Mouse (Mus musculus) telencephalon, adult 2 months (tissue): ENCODE data around the gene Trpd52l3.
"Not testable (repeated sequence)": the region's sequence is repeated elsewhere in the genome, so short reads cannot be mapped to it uniquely, and the experiment has no call there.

Experiments
- DNase-seq: peaks from one replicate; pipeline ENCODE4 v3.0.0-alpha.2; 2011; ENCODE audit warnings: low read depth, low spot score

Gene Trpd52l3

DNA sequence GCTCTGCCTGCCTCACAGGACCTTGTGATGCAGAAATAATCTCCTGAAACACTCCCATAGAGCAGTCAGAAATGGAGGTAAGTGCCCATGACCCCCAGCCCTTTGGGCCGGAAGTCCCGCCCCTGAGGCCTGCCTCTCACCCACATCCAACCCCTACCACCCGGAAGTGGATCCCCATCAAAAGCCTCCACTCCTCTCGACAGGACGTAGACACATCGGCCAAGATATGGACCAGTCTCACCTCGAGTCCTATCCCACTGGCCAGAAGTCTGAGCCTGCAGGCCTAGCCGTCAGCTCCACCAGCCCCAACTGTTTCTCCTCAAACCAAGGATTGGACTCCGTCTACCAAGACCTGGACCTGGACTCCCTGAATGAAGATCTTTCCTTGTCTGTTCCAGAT lies at the start of gene Trpd52l3:
Gene Trpd52l3, plus strand, starts transcription at position 170 of the 400 bp plus-strand sequence.
- DNase-seq = no peak

DNA sequence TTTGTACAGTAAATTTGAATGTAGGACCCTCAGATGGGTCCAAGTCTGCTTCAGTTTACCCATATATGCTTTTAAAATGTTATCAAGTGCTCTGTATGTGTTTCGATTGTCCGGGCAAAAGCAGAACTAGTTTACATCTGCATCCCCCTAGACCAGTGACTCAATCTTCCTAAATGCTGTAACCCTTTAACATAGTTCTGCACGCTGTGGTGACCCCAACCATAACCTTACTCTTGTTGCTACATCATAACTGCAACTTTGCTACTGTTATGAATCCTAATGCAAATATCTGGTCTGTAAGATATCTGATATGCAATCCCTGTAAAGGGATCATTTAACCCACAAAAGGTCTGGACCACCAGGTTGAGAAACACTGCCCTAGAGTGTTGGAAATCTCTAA lies 49.8 kb upstream of the Trpd52l3 start:
- DNase-seq = no peak

DNA sequence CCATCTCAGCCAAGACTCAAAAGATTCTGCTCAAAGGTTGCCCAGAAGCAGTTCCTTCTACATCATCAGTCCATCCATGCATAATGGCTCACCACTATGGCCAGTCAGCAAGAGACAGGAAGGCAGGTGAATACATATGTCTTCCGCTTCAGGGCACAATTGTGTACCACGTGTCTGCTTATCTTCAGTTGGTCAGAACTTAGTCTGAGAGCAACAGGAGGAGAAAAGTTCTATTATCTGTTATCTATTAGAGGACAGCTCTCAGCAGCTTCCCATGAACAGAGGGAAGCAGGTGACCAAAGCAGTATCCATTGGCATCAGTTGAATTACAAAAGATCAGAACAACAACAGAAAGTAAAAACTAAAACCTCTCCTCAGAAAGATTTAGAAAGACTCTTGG lies 48.1 kb upstream of the Trpd52l3 start:
- no peak for DNase-seq

DNA sequence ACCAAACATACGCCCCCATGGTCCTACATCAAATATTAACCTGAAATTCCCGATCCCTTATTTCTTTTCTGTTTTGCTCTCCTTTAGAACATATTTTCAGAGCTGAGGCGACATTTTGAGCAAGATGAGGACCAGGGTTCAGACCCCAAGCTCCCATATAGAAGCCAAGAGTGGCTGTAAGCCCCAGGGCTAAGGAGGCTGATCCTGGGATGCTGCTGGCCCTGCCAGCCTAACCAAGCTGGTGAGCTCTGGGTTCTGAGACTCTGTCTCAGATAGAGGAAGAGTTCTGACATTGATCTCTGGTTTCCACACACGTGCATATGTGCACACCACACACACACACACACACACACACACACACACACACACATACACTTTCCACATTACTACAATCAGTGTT lies 42.7 kb upstream of the Trpd52l3 start:
- DNase-seq = no peak

DNA sequence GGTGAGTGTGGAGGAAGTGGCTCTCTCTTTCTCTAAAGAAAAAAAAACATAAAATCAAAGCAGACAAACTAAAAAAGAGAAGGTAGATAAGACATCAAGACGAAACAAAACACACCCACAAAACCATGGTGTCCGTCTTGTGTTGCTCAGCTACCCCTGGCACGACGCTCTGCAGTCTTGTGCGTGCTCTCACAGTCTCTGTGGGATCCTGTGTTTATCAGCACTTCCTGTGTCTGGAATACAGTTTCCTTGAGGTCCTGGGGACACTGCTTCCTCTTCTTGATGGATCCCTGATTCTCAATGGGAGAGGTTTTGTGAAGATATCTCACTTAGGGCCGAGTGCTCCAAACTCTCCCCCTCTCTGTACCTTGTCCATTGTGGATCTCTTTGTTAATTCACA lies 41.7 kb upstream of the Trpd52l3 start:
- DNase-seq = no peak

DNA sequence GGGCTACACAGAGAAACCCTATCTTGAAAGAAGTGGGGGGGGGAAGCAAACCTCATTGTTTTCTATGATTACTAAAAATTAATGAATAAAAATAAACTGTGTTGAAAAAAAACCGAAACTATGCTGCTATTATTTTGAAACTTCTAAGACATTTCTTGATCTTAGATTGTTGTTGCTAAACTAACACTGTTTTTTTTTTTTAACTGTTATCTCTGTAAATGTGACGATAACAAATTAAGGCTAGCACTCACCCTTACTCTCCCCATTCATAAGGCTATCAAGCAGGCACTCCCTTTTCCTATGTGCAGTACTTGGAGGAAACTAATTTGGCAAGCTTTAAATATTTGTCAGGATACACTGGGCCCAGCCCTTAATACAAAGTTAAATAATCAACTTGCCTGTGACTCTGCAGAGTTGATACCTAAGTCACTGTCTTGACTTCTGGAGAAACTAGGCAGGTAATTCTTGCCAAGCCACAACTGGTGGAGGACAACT lies 39.9 kb upstream of the Trpd52l3 start:
- DNase-seq = no peak

DNA sequence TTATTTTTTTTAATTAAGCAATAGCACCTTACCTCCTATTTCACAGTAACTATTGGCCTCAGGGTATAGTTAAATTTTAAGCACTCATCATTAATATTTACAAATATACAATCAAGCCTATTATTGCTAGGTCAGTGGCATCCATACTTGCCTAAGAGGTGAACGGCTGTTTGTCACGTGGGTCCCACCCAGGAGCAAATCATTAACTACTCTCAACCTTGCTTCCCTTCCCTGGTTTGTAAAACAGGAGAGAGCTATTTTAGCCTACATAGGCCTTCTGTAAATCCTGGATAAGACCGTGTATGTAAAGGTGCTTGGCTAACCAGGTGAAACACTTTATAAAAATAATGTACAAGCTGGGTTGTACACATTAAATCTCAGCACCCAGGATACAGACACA lies 35.6 kb upstream of the Trpd52l3 start:
- DNase-seq = no peak

DNA sequence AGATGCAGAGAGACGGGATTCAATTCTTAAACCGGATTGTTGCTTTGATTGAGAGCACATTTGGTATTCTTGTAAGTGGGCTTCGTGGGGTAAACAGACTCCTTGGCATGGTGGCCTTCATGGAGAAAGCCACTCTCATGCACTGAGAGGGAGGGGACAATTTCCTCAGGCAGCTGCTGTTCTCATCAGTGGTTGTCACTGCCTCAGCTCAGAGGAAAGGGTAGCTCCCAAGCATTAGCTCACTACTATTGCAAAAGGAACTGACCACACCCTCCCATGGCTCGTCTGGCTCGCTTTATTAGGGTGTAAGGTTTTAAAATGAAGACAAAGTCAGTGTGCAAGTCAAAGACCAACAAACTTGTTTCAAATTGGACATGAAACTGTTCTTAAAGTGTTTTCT lies 30.2 kb upstream of the Trpd52l3 start:
- no peak for DNase-seq

DNA sequence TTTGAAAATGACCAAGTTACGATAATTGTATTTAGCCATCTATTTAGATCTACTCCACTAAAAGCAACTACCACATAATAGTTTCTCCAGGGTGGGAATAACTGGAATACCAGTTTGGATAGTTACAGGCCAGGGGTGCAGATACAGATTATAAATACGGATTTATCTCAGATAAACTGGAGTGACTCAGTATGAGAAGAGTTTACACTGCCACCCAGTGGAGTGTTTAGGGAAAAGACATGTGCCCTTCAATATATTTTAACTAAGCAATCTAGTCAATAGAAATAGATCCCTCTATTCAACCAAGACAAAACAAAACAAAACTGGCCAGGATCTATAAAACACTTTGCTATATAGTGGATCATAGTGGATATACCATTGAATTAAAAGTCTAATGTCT lies 24.7 kb upstream of the Trpd52l3 start:
- DNase-seq = peak; percentile 43

DNA sequence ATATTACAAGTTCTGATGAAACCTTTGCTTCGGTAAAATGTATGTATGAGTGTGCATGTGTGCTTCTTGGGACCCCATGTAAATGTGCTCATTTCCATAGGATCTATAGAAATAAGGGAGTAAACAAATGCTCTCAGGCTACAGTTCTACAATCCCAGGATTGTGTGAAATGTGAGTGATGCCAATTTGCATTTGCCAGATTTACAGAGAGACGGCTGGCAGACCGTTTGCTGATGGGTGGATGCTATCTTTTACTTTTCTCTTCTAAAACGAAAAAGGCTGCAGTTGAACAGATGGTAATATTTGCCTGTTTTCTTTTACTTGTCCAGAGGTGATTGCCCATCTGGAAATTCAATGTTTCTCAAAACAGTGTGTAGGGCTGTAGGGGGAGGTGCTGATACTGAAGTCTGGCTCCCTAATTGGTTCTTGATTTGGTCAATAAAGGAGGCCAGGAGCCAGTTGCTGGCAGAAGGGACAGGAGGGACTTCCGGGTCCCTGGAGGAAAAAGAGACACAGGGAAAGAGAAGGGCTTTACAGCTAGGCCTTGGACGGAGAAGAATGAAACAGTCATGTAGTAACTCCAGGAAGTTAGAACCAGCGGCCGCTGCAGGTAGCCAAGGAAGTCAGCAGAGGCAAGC lies 24.0 kb upstream of the Trpd52l3 start:
- peak; percentile 51 for DNase-seq

DNA sequence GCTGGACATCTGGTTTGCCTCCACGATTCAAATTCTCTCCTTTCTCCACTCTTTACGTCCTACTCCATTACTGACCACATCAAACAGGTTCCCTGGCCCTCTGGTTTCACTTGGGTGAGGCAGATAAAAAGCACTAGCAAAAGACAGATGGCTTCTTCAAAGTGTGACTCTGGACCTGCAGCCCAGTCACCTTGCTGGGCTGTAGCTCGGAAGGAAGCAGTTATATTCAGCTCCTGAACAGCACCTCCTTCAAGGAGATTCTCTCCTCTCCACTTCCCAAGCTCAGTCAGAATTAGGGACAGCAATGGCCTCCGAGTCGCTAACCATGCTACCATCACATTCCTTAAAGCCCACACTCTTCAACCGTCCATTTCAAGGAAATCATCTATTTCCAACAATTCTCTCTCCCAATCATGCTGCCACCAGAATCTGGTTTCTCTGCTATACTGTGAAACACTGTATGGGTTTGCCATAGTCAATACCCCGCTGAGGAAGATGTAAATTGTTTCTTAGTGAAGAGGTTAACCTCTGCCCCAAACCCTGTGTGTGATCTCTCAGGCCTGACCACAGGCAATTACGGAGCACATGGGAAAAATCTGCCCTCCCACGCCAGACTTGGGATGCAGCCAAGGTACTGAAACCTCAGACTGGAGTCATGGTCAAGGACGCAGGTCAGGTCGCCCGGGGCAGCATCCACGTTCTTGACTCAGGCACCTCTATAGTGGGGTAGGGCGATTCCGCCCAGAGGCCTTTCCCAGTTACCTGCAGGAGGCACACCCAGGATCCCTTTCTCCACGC lies 19.2 kb upstream of the Trpd52l3 start:
- DNase-seq = no peak

DNA sequence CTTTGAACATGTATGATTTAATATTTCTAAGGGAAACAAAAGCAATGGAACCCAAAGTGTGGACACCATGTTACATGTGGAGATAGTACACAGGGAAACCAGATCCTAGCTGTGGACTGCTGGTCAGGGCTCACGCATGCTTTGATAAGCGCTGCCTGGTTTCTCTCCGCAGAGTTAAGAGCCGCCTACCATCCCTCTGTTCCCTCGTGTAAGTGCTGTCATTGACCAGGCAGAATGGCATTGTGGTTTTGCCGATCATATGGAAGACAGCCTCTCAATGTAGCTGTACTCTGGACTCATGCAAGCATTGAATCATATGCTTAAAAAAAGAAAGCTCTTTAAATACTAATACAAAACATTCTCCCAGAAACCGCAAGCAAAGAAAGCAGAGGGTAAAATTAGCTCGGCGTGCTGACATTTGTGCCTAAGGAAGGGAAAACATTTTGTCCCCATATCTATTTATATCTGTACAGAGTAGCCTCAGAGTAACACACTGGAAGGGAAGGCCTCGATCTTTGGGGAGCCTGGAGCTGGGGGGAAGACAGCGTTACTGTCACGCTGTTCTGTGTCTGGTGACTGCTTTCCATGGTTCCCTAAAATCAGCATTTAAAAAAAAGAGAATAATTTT lies 17.0 kb upstream of the Trpd52l3 start:
- DNase-seq = peak; percentile 23

DNA sequence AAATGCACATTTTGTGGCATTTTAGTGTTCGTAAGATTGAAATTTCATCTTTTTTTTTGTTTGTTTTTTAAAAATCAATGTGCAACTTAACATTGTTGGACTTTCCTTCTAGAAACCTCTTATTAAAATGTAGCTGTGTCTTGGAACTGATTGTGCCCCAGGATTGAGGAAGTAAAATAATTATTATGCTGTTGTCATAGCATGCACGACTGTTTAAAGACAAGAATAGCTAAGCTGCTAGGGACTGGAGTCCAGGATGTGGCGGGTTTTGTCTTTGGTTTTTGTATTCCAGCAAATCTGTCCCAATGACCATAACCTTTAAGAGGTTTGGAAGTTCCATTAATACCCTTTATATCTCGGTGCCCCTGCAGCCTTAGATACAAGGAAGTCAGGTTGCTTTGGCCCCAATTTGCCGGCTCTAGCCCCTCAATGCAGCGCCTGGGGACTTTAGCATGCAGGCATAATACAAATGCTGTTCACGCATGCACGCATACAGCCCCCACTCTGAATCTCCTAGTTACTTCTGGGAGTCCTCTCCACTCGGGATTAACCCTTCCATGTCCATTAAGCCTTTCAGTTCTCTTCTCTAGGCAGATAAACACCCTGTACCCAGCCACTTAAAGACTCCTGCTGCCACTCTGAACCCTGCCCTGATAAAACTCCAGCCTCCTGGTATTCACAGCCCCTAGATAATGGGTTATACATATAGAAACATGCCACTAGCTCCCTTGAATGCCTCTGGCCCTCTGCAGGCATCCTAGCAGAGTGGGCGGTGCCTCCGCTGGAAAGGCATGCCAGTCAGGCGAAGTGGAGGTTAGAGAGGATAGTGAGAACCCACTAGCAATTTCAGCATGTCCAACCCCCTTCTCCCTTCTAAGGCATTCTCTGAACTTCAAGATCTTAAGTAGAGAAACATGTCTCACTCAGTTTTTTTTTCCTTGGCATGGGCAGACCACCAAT lies 2.9 kb upstream of the Trpd52l3 start:
- no peak for DNase-seq

DNA sequence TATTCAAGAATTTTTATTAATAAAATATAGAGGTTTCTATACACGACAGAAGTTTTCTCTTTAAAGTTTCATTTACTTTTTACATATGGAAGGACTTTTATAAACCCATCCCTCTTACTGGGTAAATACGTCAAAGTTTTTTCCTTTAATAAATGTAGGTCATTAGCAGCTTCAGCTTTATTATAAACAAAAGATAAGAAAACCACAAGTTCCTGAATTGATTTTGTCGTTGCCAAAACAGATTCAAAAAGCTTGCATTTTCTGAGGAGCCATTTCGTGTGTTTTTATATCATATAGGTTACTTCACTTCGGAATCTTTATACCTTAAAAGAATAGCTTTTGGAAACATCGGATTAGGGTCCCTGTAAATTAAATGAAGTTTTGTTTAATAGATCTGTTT lies 2.0 kb upstream of the Trpd52l3 start:
- no peak for DNase-seq

DNA sequence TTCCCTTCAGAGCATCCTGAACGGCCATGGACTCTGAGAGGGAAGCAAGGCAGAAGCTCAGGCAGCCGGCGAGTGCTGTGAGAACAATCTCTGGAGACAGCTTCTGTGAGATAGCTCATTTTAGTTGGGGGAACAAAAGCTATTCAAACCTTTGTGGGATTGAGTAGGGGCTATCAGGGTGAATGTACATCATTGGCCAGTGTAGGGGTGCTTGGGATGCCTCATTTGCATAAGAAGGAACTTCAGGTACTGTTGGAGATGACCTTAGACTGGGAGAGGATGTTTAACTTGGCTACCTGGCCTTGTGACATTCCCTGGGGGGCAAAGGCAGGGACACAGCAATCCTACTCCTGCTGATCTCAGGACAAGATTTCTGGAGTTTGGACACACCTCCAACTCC lies 2.8 kb downstream of the Trpd52l3 start:
- DNase-seq = no peak

DNA sequence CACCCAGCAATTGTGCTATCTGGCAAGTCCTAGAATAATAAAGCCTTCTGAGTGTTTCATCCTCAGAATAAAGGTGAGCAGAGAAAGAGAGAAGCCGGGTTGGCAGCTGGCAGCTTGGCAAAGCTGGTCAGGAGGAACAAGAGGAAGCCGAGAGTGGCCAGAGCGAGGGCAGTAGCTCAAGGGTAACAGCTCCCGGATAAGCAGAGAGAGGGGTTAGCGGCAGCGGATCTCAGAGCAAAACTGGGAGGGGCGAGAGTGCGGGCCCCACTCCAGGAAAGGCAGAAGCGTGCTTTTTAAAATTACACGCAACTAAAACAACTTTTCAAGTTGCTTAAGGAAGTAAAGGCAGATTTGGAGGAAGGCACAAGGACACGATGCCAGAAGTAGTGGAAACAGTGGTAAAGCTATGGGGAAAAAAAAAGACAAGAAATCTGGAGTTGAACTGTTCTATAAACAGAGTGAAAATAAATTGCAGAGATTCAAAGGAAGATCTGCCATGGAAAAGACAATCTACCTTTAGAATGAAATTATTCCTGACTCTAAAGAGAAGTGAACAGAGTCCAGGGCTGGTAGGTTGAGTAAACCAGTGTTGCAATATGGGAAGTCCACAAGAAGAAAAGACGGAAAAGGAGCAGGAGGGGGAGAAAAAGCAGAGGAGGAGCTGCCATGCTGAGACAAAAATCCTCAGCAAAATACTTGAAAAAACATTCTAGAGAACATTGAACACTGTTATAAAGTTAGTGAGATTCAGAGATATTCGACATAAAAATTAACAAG lies 7.1 kb downstream of the Trpd52l3 start:
- no peak for DNase-seq

DNA sequence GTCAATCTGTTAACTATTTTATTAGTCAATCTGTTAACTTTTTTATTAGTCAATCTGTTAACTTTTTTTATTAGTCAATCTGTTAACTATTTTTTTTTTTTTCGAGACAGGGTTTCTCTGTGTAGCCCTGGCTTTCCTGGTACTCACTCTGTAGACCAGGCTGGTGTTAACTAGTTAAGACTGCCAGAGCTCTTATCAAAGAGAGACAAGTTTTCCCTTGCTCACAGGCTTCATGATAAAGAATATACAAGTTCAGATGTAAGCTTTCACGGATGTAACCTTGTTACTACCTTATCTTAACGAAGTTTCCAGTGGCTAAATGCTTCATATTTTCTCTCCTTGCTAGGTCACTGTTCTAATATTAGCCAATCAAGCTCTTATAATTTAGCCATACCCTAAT lies 10.7 kb downstream of the Trpd52l3 start:
- DNase-seq = no peak

DNA sequence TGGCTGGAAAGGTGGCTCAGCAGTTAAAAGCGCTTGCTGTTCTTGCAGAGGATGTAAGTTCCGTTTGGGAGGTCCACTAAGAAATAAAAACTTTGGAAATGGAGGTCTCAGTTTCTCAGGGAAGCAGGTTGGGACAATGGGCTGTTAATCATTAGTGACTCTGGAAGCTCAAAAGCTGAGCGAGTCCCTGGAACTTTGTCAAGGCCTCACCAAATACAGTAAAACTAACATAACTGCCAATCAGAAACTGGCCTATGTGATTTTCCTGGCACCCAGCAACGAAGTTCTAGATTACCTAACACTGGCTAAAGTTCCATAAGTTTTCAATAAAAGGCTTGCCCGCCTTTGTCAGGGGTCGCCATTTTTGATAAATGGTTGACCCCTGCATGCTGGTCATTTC lies 12.6 kb downstream of the Trpd52l3 start:
- DNase-seq = no peak

DNA sequence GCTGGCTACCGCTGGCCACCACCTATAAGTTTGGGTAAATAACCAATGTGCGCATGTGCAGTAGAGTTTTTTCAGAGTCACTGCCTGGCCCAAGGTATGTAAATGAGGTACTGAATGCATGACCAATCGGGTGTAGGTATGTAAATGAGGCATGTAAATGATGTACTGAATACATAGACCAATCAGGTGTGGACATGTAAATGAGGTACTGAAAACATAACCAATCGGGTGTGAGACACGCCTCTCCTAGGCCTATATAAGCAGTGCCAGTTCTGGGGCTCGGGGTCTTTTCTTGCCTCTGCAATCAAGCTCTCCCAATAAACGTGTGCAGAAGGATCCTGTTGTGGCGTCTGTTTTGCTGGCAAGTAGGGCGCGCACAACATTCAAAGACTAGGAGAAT lies 19.8 kb downstream of the Trpd52l3 start:
- not testable (repeated sequence) for DNase-seq

DNA sequence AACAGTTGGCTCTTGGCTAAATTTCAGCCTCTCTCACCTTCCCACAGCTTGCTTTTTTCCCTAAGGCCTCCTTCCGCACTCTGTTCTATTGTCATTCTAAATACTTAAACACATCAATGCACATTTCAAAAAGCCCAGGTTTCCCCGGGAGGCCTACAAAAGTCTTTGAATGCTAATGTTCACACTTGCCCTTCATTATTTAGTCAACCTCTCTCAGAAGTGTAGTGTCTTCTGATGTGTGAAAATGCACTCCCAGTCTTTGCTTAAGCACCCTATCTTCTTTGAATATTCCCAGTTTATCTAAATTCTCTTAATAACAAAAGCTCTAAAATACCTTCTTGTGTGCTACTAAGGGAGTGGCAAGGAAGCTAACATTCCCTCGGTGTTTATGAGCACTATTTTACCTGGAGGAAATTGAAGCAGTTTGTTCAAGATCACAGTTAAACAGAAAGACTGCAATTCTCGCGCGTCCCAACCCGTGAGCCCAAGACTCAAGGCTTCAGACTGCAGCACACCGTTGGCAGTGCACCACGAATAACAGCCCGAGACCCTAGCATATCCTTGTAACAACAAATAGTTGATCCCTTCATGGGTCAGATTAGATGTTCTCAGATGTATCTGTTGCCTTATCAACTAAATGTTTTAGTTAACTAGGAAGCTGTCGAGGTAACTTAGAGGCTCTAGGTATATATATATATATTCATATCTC lies 25.6 kb downstream of the Trpd52l3 start:
- DNase-seq = no peak
